Mouse (Mus musculus) liver, embryonic 14.5 days (tissue): Measurements from ENCODE around the gene Glt8d2.

Source experiments
- CTCF ChIP-seq: IDR thresholded peaks from 2 replicates; pipeline ENCODE4 v1.5.1; 2016; ENCODE audit warnings: antibody characterized with exemption, low read depth, control low read depth
- EP300 ChIP-seq: IDR thresholded peaks from 2 replicates; pipeline ENCODE4 v1.6.1; 2016; ENCODE audit warnings: antibody characterized with exemption, low read depth

DNA sequence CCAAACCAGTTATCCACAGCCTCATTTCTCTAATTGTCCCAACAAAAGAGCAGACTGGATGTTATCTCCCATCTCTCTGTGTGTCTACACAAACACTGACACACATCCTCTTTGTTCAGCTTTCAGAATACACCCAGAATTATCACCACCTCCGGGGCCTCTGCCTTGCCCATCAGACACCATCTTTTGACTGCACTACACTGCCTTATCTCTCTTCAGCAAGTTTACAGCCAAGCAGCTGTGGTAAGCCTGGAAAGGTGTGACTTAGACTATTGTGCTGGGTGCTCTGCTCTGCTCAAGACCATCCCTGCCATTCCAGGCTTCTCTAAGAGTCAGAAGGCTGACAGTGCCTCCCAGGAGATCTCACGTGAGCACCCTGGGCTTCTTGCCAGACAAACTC, 5.0 kb downstream of the Glt8d2 start:
- TF ChIP-seq CTCF (no peak), EP300 (peak; percentile 33; the same call in 1 of the 2 replicates)
